Mouse (Mus musculus) embryonic fibroblast, embryonic 13.5 days (primary cell): ENCODE data around the gene Cntn6. TPM values are rescaled to one million over a fixed set of nuclear protein-coding genes. Genes with fewer than 3 reads are reported as not detected.

Experiments used
- H3K27ac ChIP-seq: 2 replicates; pipeline ENCODE4 v1.5.1; 2012; ENCODE audit warnings: low read length, control low read depth, inconsistent platforms; ENCODE audit not compliant: insufficient read depth
- H3K4me1 ChIP-seq: 2 replicates; pipeline ENCODE4 v1.6.1; 2011; ENCODE audit warnings: low read length; ENCODE audit not compliant: control insufficient read depth, insufficient read depth
- H3K4me3 ChIP-seq: 2 replicates; pipeline ENCODE4 v1.5.1; 2011; ENCODE audit warnings: mild to moderate bottlenecking, control low read depth, low read length; ENCODE audit not compliant: insufficient read depth
- CTCF ChIP-seq: IDR thresholded peaks from 2 replicates; pipeline ENCODE4 v1.5.1; 2011; ENCODE audit warnings: mild to moderate bottlenecking, control low read depth, low read length, moderate library complexity, borderline replicate concordance; ENCODE audit not compliant: insufficient read depth
- POLR2A ChIP-seq: IDR thresholded peaks from 2 replicates; pipeline ENCODE4 v1.6.1; 2011; ENCODE audit warnings: low read depth, mild to moderate bottlenecking, control low read depth, low read length, moderate library complexity
- polyA plus RNA-seq: library from polyadenylated mRNA; stranded (reverse); fragments of >200 nt; gene quantifications from 2 replicates; pipeline ENCODE4 v1.2.4, GENCODE M21; 2011; ENCODE audit warnings: low read depth; ENCODE audit not compliant: missing spikeins, insufficient read length

The Cntn6 gene
- polyA plus RNA-seq, 1 experiment, result not detected

GRCm38 (mm10) chr6:104603371-104603770 is 110.8 kb downstream of the Cntn6 start:
- TF ChIP-seq CTCF (no peak), POLR2A (no peak)
- Histone ChIP-seq H3K4me3 (no peak overlapping the region), H3K27ac (no peak overlapping the region), H3K4me1 (no peaks in the 10 kb centered on the region)

GRCm38 (mm10) chr6:104605214-104605613 is 112.6 kb downstream of the Cntn6 start:
- TF ChIP-seq CTCF (no peak), POLR2A (no peak)
- Histone ChIP-seq H3K27ac (no peak overlapping the region), H3K4me1 (no peaks in the 10 kb centered on the region), H3K4me3 (no peak overlapping the region)

- no peak for TF ChIP-seq CTCF
- no peak for TF ChIP-seq POLR2A
- H3K4me3 ChIP-seq, result no peak overlapping the region
- H3K27ac ChIP-seq, result no peak overlapping the region
- no peaks in the 10 kb centered on the region for H3K4me1 ChIP-seq
Measured at GRCm38 (mm10) chr6:104653518-104653917, 160.9 kb downstream of the Cntn6 start.

DNA sequence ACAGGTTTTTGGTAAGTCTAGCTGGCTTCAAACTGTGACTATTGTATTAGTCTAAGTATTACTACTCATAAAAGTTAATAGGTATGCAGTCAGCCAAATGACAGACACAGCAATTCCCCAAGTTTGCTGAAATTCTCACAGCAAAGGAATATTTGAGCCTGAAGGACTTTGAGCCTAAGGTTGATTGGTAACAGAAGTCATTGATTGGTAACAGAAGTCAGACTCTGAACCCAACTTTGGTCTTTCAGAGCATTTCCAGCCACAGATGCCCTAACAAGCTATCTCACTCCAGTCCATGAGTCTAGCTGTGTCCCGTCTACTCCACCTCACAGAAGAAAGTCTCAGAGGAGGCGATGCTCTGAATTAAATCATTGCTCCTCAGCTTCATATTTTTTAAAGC is 176.1 kb downstream of the Cntn6 start:
- Histone ChIP-seq H3K4me3 (no peak overlapping the region), H3K27ac (no peak overlapping the region), H3K4me1 (no peaks in the 10 kb centered on the region)
- no peak for TF ChIP-seq POLR2A
- no peak for TF ChIP-seq CTCF

DNA sequence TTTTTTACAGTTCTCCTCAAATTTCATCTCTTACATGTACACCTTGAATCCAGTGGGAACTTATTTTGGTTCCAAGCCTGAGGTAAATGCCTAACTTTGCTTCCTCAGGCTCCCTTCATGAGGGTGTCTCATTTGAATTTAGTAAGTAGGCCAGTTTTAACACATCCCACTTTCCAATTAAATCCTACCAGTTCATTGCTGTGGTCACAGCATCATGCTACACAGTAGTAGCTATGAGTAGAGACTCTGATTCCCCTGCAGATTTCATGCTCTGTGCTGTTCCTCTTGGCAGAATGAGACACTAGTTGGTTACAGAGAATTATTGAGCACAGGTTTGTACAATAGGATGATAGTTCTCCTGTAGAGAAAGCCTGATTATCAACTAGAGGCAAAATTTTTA is 181.7 kb downstream of the Cntn6 start:
- Histone ChIP-seq H3K27ac (no peak overlapping the region), H3K4me1 (no peaks in the 10 kb centered on the region), H3K4me3 (no peak overlapping the region)
- TF ChIP-seq CTCF, result no peak
- TF ChIP-seq POLR2A, result no peak

- no peak overlapping the region for H3K4me3 ChIP-seq
- no peak overlapping the region for H3K27ac ChIP-seq
- TF ChIP-seq CTCF (no peak), POLR2A (no peak)
- no peaks in the 10 kb centered on the region for H3K4me1 ChIP-seq
Measured at GRCm38 (mm10) chr6:104679809-104680495, 187.4 kb downstream of the Cntn6 start.

GRCm38 (mm10) chr6:104687980-104688379 is 195.4 kb downstream of the Cntn6 start:
- no peak for TF ChIP-seq CTCF
- no peak for TF ChIP-seq POLR2A
- no peak overlapping the region for H3K27ac ChIP-seq

GRCm38 (mm10) chr6:104688439-104689125 is 196.0 kb downstream of the Cntn6 start:
- Histone ChIP-seq H3K27ac (no peak overlapping the region), H3K4me1 (no peaks in the 10 kb centered on the region)
- no peak for TF ChIP-seq CTCF
- no peak for TF ChIP-seq POLR2A

More at GRCm38 (mm10) chr6:104687980-104688379, 195.4 kb downstream of the Cntn6 start:
- Histone ChIP-seq H3K4me3 (no peak overlapping the region), H3K4me1 (no peaks in the 10 kb centered on the region)

DNA sequence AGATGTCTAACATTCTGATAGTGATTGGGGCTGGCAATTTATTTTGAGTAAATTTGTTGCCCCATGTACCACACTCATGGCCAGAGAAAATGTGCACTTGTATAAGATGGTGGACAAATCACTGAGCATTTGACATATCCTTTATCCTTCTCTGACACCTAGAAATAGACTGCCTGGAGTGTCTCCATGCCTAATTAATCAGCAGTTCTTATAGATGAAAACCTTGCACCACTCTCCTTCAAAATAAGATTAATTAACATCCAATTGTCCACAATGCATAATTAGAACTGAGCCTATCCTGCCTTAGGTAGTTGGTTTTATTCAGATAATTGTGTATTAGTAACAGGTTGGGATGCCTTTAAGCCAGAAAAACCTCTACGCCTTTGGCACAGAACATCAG is 236.0 kb downstream of the Cntn6 start:
- H3K4me1 ChIP-seq, result no peaks in the 10 kb centered on the region
- no peak overlapping the region for H3K4me3 ChIP-seq
- H3K27ac ChIP-seq, result no peak overlapping the region
- TF ChIP-seq CTCF (no peak), POLR2A (no peak)

More at GRCm38 (mm10) chr6:104688439-104689125, 196.0 kb downstream of the Cntn6 start:
- H3K4me3 ChIP-seq, result no peak overlapping the region

GRCm38 (mm10) chr6:104734256-104734655 is 241.7 kb downstream of the Cntn6 start:
- Histone ChIP-seq H3K27ac (no peak overlapping the region), H3K4me1 (no peaks in the 10 kb centered on the region), H3K4me3 (no peak overlapping the region)
- TF ChIP-seq POLR2A, result no peak
- TF ChIP-seq CTCF, result no peak
